Mouse (Mus musculus) T-helper 2 cell (primary cell): ENCODE results near the gene Homer2.

ENCODE experiments used
- in situ Hi-C: fragments of 300-600 bp; cut with MboI, MseI; formaldehyde crosslinking; loops from one replicate; pipeline ENCODE4 v1.15.1; 2025; ENCODE audit warnings: high pct_unique_total_duplicates

Homer2 gene

DNA sequence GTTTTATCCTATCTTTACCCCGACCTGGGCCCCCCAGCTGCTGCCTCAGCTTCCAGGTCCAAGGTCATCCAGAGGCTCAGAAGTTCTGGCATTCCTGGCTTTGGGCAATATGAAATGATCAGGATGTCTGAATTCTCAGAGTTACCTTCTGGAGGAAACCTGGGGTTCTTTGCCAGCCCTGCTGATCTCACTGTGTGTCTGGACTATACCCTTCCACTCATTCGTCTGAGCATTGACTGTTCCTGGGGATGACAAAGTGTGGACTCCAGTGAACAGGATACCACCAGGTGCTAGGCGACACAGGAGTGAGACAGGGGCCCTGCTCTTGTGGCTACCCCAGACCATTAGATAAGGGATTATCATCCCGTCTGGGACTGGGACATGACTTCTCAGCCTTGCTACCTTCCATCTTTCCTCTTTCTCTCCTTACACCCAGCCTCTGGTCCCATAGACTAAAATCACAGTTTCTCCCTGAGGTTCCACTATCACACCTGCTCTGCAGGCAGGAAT is 143.8 kb downstream of the Homer2 start:
- in situ Hi-C loops = no loop called here

GRCm38 (mm10) chr7:81561211-81561610 is 146.1 kb downstream of the Homer2 start:
- in situ Hi-C loops = no loop called here

DNA sequence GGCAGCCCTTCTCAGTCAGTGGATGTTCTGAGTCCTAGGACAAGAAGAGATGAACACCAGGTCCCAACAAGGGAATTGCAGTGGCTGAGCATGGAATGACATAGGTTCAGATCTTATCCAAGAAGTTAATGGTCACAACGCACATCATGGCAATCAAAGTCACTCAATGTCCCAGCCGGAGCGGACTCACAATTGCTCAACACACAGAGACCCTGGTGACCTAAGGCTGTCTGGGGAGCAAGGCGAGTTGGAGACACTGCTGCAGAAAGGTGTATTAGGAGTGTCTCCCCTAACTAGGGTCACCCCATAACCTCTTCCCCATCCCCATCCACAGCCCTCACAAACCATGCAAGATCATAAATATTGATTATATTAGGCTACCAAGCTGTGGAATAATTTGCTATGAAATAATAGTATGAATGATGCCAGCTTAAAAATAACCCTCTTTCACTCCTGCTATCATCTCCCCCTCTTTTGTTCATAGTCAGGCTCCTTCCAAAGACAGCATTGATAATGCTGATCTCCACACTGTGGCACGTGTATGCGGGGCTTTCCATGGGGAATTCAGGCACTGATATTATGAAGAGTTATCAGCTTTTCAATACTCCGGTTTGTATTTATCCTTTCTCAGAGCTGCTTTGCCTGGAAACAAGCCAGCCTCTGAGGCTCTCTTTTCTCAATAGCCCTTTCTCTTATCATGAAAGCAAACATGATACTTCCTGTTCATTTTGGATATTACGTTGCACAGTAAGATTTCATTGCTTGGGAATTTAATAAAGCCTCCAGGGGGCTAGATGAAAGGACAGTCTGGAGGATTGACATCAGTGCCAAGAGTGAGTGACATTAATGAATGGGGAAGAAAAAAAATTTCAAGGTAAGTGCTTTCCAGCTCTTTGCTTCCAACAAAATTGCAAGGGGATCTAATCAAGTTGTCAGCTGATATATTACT is 147.0 kb downstream of the Homer2 start:
- in situ Hi-C loops = no loop called here

DNA sequence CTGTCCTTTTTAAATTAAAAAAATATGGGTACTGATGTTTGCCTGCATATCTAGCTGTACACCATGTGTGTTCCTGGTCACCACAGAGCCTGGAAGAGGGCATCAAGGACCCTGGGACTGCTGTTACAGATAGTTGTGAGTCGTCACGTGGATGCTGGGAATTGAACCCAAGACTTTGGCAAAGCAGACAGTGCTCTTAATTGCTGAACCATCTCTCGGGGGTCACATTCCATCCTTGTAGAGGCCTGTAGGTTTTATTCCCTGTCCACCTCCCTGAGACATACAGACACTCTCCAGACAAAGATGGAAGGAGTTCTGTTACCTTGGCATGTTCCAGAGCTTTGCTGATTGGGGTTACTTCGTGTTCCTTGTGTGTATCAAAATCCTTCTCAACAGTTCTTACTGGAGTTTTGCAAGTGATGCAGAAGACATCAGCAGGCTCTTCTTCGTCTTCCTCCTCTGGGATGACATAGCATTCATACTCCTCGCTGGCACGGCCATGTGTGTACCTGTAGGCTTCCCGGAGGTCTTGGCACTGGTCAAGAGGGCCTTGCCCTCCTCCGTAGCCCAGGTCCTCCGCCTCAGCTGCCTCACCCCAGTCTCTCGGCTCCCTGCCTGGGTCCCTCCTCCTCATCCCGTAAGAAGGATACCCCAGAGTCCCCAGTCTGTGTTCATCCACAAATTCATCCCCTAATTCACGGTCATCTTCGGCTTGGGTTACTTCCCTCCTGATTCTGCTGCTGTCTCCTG is 147.9 kb downstream of the Homer2 start:
- in situ Hi-C loops = loop anchor here (10.0 kb wide), 1 partner anchor 375 kb away; the partner anchor contains the start of gene Hdgfl3

- in situ Hi-C loops = loop anchor here (10.0 kb wide), 1 partner anchor 377 kb away; the partner anchor contains the start of gene Hdgfl3
Observed at GRCm38 (mm10) chr7:81557985-81558360, 149.4 kb downstream of the Homer2 start.

DNA sequence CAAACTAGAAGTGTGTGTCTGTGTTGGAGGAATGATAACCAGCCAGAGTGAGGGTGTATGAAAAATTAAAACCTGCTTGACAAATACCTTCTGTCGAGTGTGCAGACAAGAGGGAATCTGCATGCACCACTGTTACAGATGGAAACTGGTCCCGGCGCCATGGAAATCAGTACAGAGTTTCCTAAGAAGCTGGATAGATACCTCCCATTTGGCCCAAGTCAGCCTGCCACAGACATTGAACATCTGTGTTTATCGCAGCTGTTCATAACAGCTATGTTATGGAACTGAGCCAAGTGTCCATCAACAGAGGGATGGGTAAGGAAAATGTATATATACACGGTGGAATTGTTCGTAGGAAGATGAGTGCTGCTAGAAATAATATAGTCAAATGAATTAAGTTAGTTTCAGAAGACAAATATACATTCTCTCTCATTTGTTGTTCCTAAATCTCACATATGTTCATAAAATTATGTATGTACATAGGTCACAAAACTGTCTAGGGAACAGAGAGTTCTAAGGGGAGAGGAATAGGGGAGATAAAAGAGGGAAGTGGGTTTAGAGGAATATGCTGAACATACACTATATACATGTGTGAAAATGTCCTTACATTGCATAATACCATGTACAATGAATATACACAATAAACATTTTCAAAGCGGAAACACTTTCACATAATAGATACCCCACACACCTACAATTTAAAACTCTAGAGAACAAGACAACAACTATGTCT is 149.9 kb downstream of the Homer2 start:
- in situ Hi-C loops = loop anchor here (10.0 kb wide), 1 partner anchor 377 kb away; the partner anchor contains the start of gene Hdgfl3

GRCm38 (mm10) chr7:81556839-81557238 is 150.5 kb downstream of the Homer2 start:
- in situ Hi-C loops = loop anchor here (10.0 kb wide), 1 partner anchor 378 kb away; the partner anchor contains the start of gene Hdgfl3

DNA sequence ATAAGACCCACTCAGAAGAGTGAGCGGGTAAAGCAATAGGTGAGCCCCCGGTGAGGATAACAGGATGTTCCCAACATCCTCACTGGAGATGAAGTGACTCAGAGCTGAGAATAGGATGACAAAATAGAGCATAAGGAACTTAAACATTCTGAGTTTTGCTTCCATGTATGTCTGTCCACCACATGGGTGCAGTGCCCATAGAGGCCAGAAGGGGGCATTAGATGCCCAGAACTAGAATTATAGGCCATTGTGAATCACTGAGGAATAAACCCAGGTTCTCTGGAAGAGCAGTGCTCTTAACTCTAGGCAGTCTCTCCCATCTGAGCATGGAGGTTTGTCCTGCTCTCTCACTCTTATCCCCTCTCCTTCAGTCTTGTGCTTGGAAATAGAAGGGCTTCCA is 153.0 kb downstream of the Homer2 start:
- in situ Hi-C loops = loop anchor here (10.0 kb wide), 1 partner anchor 380 kb away; the partner anchor contains the start of gene Hdgfl3

- in situ Hi-C loops = loop anchor here (10.0 kb wide), 1 partner anchor 381 kb away; the partner anchor contains the start of gene Hdgfl3
Observed at GRCm38 (mm10) chr7:81553589-81553988, 153.7 kb downstream of the Homer2 start.
